Mouse (Mus musculus) lung, embryonic 14.5 days (tissue): ENCODE data around the gene Grik3. TPM values are rescaled to one million over a fixed set of nuclear protein-coding genes. Genes with fewer than 3 reads are reported as not detected.

ENCODE experiments used
- ATAC-seq: fragments of 200-750 bp; cut with Nextera tagmentation; 2 replicates; pipeline ENCODE4 v1.8.0; 2017; ENCODE audit warnings: mild to moderate bottlenecking, moderate TSS enrichment, moderate library complexity; ENCODE audit not compliant: insufficient read depth
- DNase-seq: peaks from one replicate; pipeline ENCODE4 v3.0.0-alpha.2; 2015
- H3K27ac ChIP-seq: fragments of 300-500 bp; sonication (generic); 2 replicates; pipeline ENCODE4 v1.5.1; 2014; ENCODE audit warnings: low read depth, mild to moderate bottlenecking, moderate library complexity
- H3K27me3 ChIP-seq: fragments of 300-500 bp; sonication (generic); 2 replicates; pipeline ENCODE4 v1.6.1; 2014; ENCODE audit warnings: low read length, control low read depth; ENCODE audit not compliant: insufficient read depth
- H3K36me3 ChIP-seq: fragments of 300-500 bp; sonication (generic); 2 replicates; pipeline ENCODE4 v1.6.1; 2014; ENCODE audit warnings: control low read depth; ENCODE audit not compliant: insufficient read depth
- H3K4me1 ChIP-seq: fragments of 300-500 bp; sonication (generic); 2 replicates; pipeline ENCODE4 v1.6.1; 2014; ENCODE audit warnings: antibody characterized with exemption, control low read depth; ENCODE audit not compliant: insufficient read depth
- H3K4me2 ChIP-seq: fragments of 300-500 bp; sonication (generic); 2 replicates; pipeline ENCODE4 v1.6.1; 2014; ENCODE audit warnings: mild to moderate bottlenecking
- H3K4me3 ChIP-seq: fragments of 300-500 bp; sonication (generic); 2 replicates; pipeline ENCODE4 v1.5.1; 2014; ENCODE audit warnings: low read depth, low read length
- H3K9ac ChIP-seq: fragments of 300-500 bp; sonication (generic); 2 replicates; pipeline ENCODE4 v1.6.1; 2014
- H3K9me3 ChIP-seq: fragments of 300-500 bp; sonication (generic); 2 replicates; pipeline ENCODE4 v1.6.1; 2016; ENCODE audit warnings: low read depth, low read length, control low read depth
- CTCF ChIP-seq: IDR thresholded peaks from 2 replicates; pipeline ENCODE4 v1.5.1; 2016; ENCODE audit warnings: antibody characterized with exemption, low read depth
- WGBS: fragments of 180-500 bp; shearing (Covaris S2); extraction: QIAGEN DNeasy Blood & Tissue Kit; methylation state at CpG from one replicate; pipeline ENCODE4 v1.1.7; 2014; 5-methylcytosine and 5-hydroxymethylcytosine counted together
- microRNA-seq: library from miRNA; unstranded; fragments of <30 nt; microRNA quantifications from one replicate; pipeline ENCODE4, GENCODE M21; 2016; ENCODE audit warnings: borderline number of aligned reads
- polyA plus RNA-seq: library from polyadenylated mRNA; unstranded; fragments of >200 nt; fragmentation: Nextera tagmentation; extraction: Ambion mirVana; gene quantifications from 2 replicates; pipeline ENCODE4 v1.2.1, GENCODE M21; 2014

Gene Grik3
- polyA plus RNA-seq, 1 experiment from 2014 or later, result not detected

DNA sequence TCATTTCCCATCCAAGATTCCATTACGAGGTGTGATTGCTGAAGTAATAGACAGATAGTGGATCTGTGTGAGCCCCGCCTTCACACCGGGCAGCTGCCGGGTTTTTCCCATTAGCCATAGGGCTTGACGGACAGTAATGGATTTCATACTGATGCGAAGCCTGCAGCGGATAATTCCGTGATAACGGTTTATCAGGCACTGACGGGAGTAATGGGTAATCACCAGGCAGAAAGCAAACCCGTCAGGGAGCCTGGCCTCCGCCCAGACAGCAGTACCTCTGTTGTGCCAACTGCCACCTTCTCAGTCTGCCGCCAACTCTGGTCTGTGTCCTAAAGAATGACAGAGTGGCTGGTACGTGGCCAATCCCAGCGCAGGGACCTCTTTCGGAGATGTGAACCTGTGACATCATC is 251.7 kb downstream of the Grik3 start:
- WGBS, result 72% methylated on average over 16 of the region's 16 CpGs
- no peak for ATAC-seq

DNA sequence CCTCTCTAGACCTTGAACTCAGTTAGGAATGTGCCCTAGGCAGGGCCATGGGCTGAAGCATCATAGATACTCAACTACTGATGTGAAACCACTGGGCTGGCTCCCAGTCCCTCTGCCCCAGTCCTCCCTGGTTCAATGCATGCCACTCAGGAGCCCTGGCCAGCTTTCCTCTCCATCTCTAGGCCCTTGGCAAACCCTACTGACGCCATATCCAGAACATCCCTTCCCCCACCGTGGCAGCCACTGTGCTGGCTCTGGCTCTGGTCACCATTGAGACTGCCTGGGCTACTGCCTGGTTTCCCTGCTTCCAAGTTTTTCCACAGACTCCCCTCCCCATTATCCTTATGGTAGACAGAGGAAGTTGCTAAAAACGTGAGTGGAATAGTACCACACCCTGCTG is 255.4 kb downstream of the Grik3 start:
- ATAC-seq, result no peak
- Histone ChIP-seq H3K4me1 (no peaks in the 10 kb centered on the region), H3K27me3 (no peaks in the 10 kb centered on the region), H3K36me3 (no peaks in the 10 kb centered on the region), H3K9me3 (no peaks in the 10 kb centered on the region), H3K4me2 (no peak overlapping the region), H3K9ac (no peak overlapping the region), H3K27ac (no peak overlapping the region), H3K4me3 (no peak overlapping the region)
- TF ChIP-seq CTCF, result no peak
- DNase-seq, result no peak
- 60% methylated on average over 3 of the region's 3 CpGs for WGBS

More for the DNA sequence above, 251.7 kb downstream of the Grik3 start:
- no peak for DNase-seq
- H3K9me3 ChIP-seq, result no peaks in the 10 kb centered on the region
- no peak overlapping the region for H3K27ac ChIP-seq
- H3K4me2 ChIP-seq, result no peak overlapping the region
- H3K27me3 ChIP-seq, result no peaks in the 10 kb centered on the region
- H3K36me3 ChIP-seq, result no peaks in the 10 kb centered on the region
- no peak for TF ChIP-seq CTCF
- H3K9ac ChIP-seq, result no peak overlapping the region
- H3K4me1 ChIP-seq, result no peaks in the 10 kb centered on the region
- no peak overlapping the region for H3K4me3 ChIP-seq

DNA sequence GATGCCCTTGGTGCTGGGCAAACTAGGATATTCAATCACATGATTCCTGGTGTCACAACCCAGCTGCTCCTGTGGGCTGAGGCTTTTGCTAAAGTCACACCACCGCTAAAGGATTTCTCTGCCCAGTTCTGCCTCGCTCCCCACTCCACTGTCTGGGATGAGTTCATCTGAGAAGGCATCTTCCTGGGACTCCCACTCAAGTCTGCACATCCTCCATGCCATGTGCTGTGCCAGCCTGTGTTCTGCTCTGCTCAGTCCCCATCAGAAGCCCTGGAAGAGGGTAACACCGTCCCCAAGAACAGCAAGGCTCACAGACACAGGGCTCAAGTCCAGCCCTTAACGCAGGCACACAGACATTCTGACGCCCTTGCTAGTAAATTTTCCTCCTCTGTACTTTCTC is 265.9 kb downstream of the Grik3 start:
- WGBS, result 68% methylated on average over 5 of the region's 5 CpGs

GRCm38 (mm10) chr4:125760326-125760725 is 269.8 kb downstream of the Grik3 start:
- Histone ChIP-seq H3K4me3 (no peak overlapping the region), H3K27ac (no peak overlapping the region), H3K36me3 (no peaks in the 10 kb centered on the region), H3K4me2 (no peak overlapping the region), H3K4me1 (no peaks in the 10 kb centered on the region), H3K27me3 (no peaks in the 10 kb centered on the region), H3K9me3 (no peaks in the 10 kb centered on the region), H3K9ac (no peak overlapping the region)
- 75% methylated on average over 4 of the region's 4 CpGs for WGBS
- ATAC-seq (no peak), DNase-seq (no peak)
- no peak for TF ChIP-seq CTCF

More for the DNA sequence above, 265.9 kb downstream of the Grik3 start:
- no peak for TF ChIP-seq CTCF
- Histone ChIP-seq H3K9ac (no peak overlapping the region), H3K27ac (no peak overlapping the region), H3K4me3 (no peak overlapping the region), H3K36me3 (no peaks in the 10 kb centered on the region), H3K9me3 (no peaks in the 10 kb centered on the region), H3K27me3 (no peaks in the 10 kb centered on the region), H3K4me2 (no peak overlapping the region), H3K4me1 (no peaks in the 10 kb centered on the region)
- ATAC-seq (no peak), DNase-seq (no peak)

DNA sequence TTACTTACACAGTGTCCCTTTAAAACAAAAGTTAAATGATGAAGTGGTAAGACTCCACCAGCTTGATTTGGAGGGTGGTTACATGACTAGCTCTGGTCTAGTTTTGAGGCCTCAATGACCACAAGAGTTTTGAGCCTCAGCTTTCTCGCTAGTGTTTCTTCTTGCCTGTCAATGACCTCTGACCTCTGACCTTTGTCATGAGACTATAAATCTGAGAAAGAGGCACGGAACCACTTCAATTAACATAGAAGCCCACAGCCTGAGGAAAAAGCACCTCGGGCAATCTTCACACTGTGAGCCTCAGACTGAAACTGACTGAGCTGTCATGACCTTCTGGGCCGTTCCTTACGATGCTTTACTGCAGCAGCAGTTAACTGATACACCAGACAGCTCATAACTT is 272.6 kb downstream of the Grik3 start:
- Histone ChIP-seq H3K36me3 (no peaks in the 10 kb centered on the region), H3K4me1 (no peaks in the 10 kb centered on the region), H3K4me2 (no peak overlapping the region), H3K4me3 (no peak overlapping the region), H3K27ac (no peak overlapping the region), H3K9ac (no peak overlapping the region), H3K27me3 (no peaks in the 10 kb centered on the region), H3K9me3 (no peaks in the 10 kb centered on the region)
- DNase-seq (no peak), ATAC-seq (no peak)
- no peak for TF ChIP-seq CTCF
- WGBS, result 35% methylated on average over 5 of the region's 5 CpGs

Small RNA genes within 50 kb of the gene (microRNA-seq; reads per million reads assigned to microRNA genes)
- not detected for gene Mir692-2
